ENCODE assay signal across 10 mouse cellular contexts in the genomic region with DNA sequence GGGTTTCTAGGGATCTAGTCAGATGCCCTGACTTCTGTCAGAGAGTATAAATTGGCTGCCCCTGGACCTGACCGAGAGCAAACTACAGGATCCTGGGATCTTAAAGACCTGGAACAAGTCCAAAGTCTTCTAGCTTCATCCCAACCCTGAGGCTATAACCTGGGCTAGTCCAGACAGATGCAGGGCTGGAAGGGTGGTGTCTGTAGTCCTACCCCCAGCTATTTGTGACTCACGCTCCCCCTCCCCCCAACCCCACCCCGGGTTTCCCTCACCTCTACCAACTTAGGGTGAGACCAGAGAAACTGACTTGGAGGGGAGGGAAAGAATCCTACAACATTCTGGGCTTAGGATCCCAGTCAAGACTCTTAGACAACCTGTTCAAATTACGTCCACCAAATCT. TPM values are rescaled to one million over a fixed set of nuclear protein-coding genes. Genes with fewer than 3 reads are reported as not detected.
A peak's percentile ranks its signal among the peaks of the same experiment; 100 is the strongest.
DNase-seq lines count a peak whose midpoint lies in the region; ATAC-seq and TF ChIP-seq lines count a peak whose summit lies in the region.
"Had no signal": no experiment of that assay in that cellular context is flagged by ENCODE, and none has a peak within 500 bp of the region (broad histone marks: within the 10 kb centered on the region; RNA-seq: fewer than 3 reads in every experiment).

No protein-coding gene starts in this region.

- no peak overlapping the region; the same call in 1 of the 2 replicates for H3K9ac ChIP-seq in heart, adult 2 months (ENCODE audit: low read depth, low read length)
- H3K9ac ChIP-seq in embryonic facial prominence, embryonic 13.5 days: peak overlapping the region; percentile 87; the same call in 1 of the 2 replicates
- no peak overlapping the region for H3K9ac ChIP-seq in liver, embryonic 16.5 days (ENCODE audit: low read depth, low read length)

- H3K27ac ChIP-seq in heart, adult 2 months: peak overlapping the region; percentile 90
- peak overlapping the region; percentile 48 for H3K27ac ChIP-seq in embryonic facial prominence, embryonic 13.5 days
- H3K27ac ChIP-seq in liver, embryonic 16.5 days (ENCODE audit: low read length): no peak overlapping the region

- H3K27me3 ChIP-seq in heart, adult 2 months (ENCODE audit: control insufficient read depth, insufficient read depth, low read length): no peaks in the 10 kb centered on the region
- no peaks in the 10 kb centered on the region for H3K27me3 ChIP-seq in megakaryocyte, embryonic 14.5 days (replicated peaks)
- H3K27me3 ChIP-seq in embryonic facial prominence, embryonic 13.5 days: peaks cover 15% of the 10 kb centered on the region
- H3K27me3 ChIP-seq in liver, embryonic 16.5 days (ENCODE audit: control insufficient read depth, insufficient read depth, low read depth, low read length): peaks cover 37% of the 10 kb centered on the region

- H3K79me2 ChIP-seq in heart, adult 2 months (replicated peaks; ENCODE audit: control insufficient read depth, insufficient read depth, low read length): no peaks in the 10 kb centered on the region

- TF ChIP-seq EP300 in heart, adult 2 months (IDR thresholded peaks at IDR 0.05; ENCODE audit: insufficient read depth, low read depth, low read length): no peak

- no peak for ATAC-seq in megakaryocyte, adult 5-6 weeks (ENCODE audit: poor library complexity, severe bottlenecking)
- no peak for ATAC-seq in embryonic facial prominence, embryonic 13.5 days (ENCODE audit: insufficient number of reproducible peaks, insufficient read depth, low FRiP score, low TSS enrichment, low read depth)
- no peak for ATAC-seq in liver, embryonic 16.5 days (ENCODE audit: low read depth)

- DNase-seq in heart, adult 2 months: no peak
- no peak for DNase-seq in heart, adult 8-10 months (ENCODE audit: low spot score)
- DNase-seq in left cerebral cortex, postnatal 14 days (ENCODE audit: low spot score in 2 of 2): no peak
- no peak for DNase-seq in cerebellum, adult 11-12 months
- DNase-seq: gastrocnemius, postnatal 25 days had no signal

- no peak for TF ChIP-seq POLR2A in heart, adult 2 months (IDR thresholded peaks at IDR 0.05; ENCODE audit: insufficient read depth, low read depth, low read length)

- intact Hi-C loops in heart, adult 2 months (cut with DNase I): loop anchor here (10.0 kb wide), 1 partner anchor 1678 kb away; the partner anchor contains the start of genes Cdk4 and March9
- intact Hi-C loops in left cerebral cortex, postnatal 14 days (cut with DNase I): loop anchor here (5.0 kb wide), 1 partner anchor 150 kb away; the partner anchor contains the start of gene Gdf11

- 18% methylated on average over 4 of the region's 4 CpGs for WGBS in heart, adult 2 months
- WGBS in embryonic facial prominence, embryonic 13.5 days: 31% methylated on average over 4 of the region's 4 CpGs
- 26% methylated on average over 4 of the region's 4 CpGs for WGBS in liver, embryonic 16.5 days (ENCODE audit: insufficient replicate concordance)

- peak overlapping the region; percentile 77 for H3K4me3 ChIP-seq in heart, adult 2 months
- peak overlapping the region; percentile 97 for H3K4me3 ChIP-seq in megakaryocyte, embryonic 14.5 days (replicated peaks)
- peak overlapping the region; percentile 75 for H3K4me3 ChIP-seq in embryonic facial prominence, embryonic 13.5 days
- peak overlapping the region; percentile 60 for H3K4me3 ChIP-seq in liver, embryonic 16.5 days (ENCODE audit: low read depth, low read length)

- no peaks in the 10 kb centered on the region; the same call in 1 of the 2 replicates for H3K36me3 ChIP-seq in heart, adult 2 months (ENCODE audit: control insufficient read depth, insufficient read depth, low read length)
- peaks cover 6% of the 10 kb centered on the region for H3K36me3 ChIP-seq in megakaryocyte, embryonic 14.5 days (replicated peaks; ENCODE audit: low read length)
- no peaks in the 10 kb centered on the region for H3K36me3 ChIP-seq in embryonic facial prominence, embryonic 13.5 days
- no peaks in the 10 kb centered on the region for H3K36me3 ChIP-seq in liver, embryonic 16.5 days (ENCODE audit: control insufficient read depth, insufficient read depth)
- H3K36me3 ChIP-seq: G1E had no signal

- H3K9me3 ChIP-seq in megakaryocyte, embryonic 14.5 days: no peaks in the 10 kb centered on the region
- H3K9me3 ChIP-seq in embryonic facial prominence, embryonic 13.5 days: no peaks in the 10 kb centered on the region
- H3K9me3 ChIP-seq in liver, embryonic 16.5 days (replicated peaks; ENCODE audit: control insufficient read depth, low read length): no peaks in the 10 kb centered on the region
- H3K9me3 ChIP-seq: G1E had no signal

- peak overlapping the region; percentile 88 for H3K4me2 ChIP-seq in embryonic facial prominence, embryonic 13.5 days
- 0 out of 2 replicates have a peak overlapping the region, but pooled peaks have one; percentile 66 for H3K4me2 ChIP-seq in liver, embryonic 16.5 days (ENCODE audit: low read depth, low read length)

- no peak for TF ChIP-seq CTCF in heart, adult 2 months (IDR thresholded peaks at IDR 0.05)

- H3K4me1 ChIP-seq in heart, adult 2 months (ENCODE audit: control insufficient read depth, insufficient read depth, low read length): peaks cover 5% of the 10 kb centered on the region
- peaks cover 83% of the 10 kb centered on the region for H3K4me1 ChIP-seq in megakaryocyte, embryonic 14.5 days
- peaks cover 18% of the 10 kb centered on the region for H3K4me1 ChIP-seq in embryonic facial prominence, embryonic 13.5 days
- H3K4me1 ChIP-seq in liver, embryonic 16.5 days (ENCODE audit: control insufficient read depth, low read depth, low read length): peaks cover 14% of the 10 kb centered on the region

RNA-seq across cellular contexts. Expression of gene Dgka, which starts 2.0 kb away (rescaled TPM):
- 10 to 100 TPM; 11.2 to 12.6 TPM for total RNA-seq in heart, adult 2 months (2021)
- 17.5 and 20.3 TPM in 2 replicates for polyA plus RNA-seq in heart, adult 2 months (2012; rRNA removed)
- 10 to 100 TPM; 11.3 to 12.9 (median 12.6) TPM for total RNA-seq in heart, adult 8-10 months (2022)
- polyA plus RNA-seq in megakaryocyte, embryonic 14.5 days (2012; ENCODE audit: insufficient read depth, low replicate concordance): 2.8 and 4.7 TPM in 2 replicates
- total RNA-seq in megakaryocyte, adult 5-6 weeks (2015): 35.0 and 37.6 TPM in 2 replicates
- total RNA-seq in megakaryocyte, adult 5-6 weeks (2017): 31.5 and 32.6 TPM in 2 replicates
- polyA plus RNA-seq in embryonic facial prominence, embryonic 13.5 days (2015; fragmentation: Nextera tagmentation; extraction: Ambion mirVana): 16.3 and 16.8 TPM in 2 replicates
- 2.6 and 3.0 TPM in 2 replicates for polyA plus RNA-seq in liver, embryonic 16.5 days (2015; fragmentation: Nextera tagmentation; extraction: Ambion mirVana)
- 1 to 10 TPM; 4.8 to 6.3 TPM for total RNA-seq in left cerebral cortex, postnatal 14 days (2021)

RNA-seq across cellular contexts. Expression of gene Pym1, which starts 5.1 kb away (rescaled TPM):
- 1 to 10 TPM; 8.6 to 9.4 TPM for total RNA-seq in heart, adult 2 months (2021)
- polyA plus RNA-seq in heart, adult 2 months (2012; rRNA removed): 7.9 and 10.8 TPM in 2 replicates
- 10 to 100 TPM in 1 of 4 experiments, 1 to 10 TPM in 3; 7.9 to 11.1 (median 9.4) TPM for total RNA-seq in heart, adult 8-10 months (2022)
- polyA plus RNA-seq in megakaryocyte, embryonic 14.5 days (2012; ENCODE audit: insufficient read depth, low replicate concordance): 123 and 134 TPM in 2 replicates
- total RNA-seq in megakaryocyte, adult 5-6 weeks (2015): 22.0 and 25.0 TPM in 2 replicates
- 37.1 and 43.4 TPM in 2 replicates for total RNA-seq in megakaryocyte, adult 5-6 weeks (2017)
- polyA plus RNA-seq in embryonic facial prominence, embryonic 13.5 days (2015; fragmentation: Nextera tagmentation; extraction: Ambion mirVana): 43.2 and 47.9 TPM in 2 replicates
- 11.9 and 13.5 TPM in 2 replicates for polyA plus RNA-seq in liver, embryonic 16.5 days (2015; fragmentation: Nextera tagmentation; extraction: Ambion mirVana)
- 10 to 100 TPM; 30.7 to 32.7 TPM for total RNA-seq in left cerebral cortex, postnatal 14 days (2021)

RNA-seq across cellular contexts. Expression of gene Cdk2, which starts 37.8 kb away (rescaled TPM):
- total RNA-seq in heart, adult 2 months (2021): 10 to 100 TPM in 1 of 2 experiments, 1 to 10 TPM in 1; 8.5 to 10.9 TPM
- polyA plus RNA-seq in heart, adult 2 months (2012; rRNA removed): 10.0 and 17.5 TPM in 2 replicates
- total RNA-seq in heart, adult 8-10 months (2022): 1 to 10 TPM; 8.0 to 8.8 (median 8.5) TPM
- polyA plus RNA-seq in megakaryocyte, embryonic 14.5 days (2012; ENCODE audit: insufficient read depth, low replicate concordance): 3.6 and 5.7 TPM in 2 replicates
- total RNA-seq in megakaryocyte, adult 5-6 weeks (2015): 85.3 and 89.5 TPM in 2 replicates
- total RNA-seq in megakaryocyte, adult 5-6 weeks (2017): 63.4 and 70.7 TPM in 2 replicates
- 120 and 127 TPM in 2 replicates for polyA plus RNA-seq in embryonic facial prominence, embryonic 13.5 days (2015; fragmentation: Nextera tagmentation; extraction: Ambion mirVana)
- 50.8 and 53.8 TPM in 2 replicates for polyA plus RNA-seq in liver, embryonic 16.5 days (2015; fragmentation: Nextera tagmentation; extraction: Ambion mirVana)
- total RNA-seq in left cerebral cortex, postnatal 14 days (2021): 1 to 10 TPM; 4.7 to 5.1 TPM

RNA-seq across cellular contexts. Expression of gene Pmel, which starts 38.6 kb away (rescaled TPM):
- total RNA-seq in heart, adult 2 months (2021): under 1 TPM; 0.43 to 0.50 TPM
- polyA plus RNA-seq in heart, adult 2 months (2012; rRNA removed): 0.59 and 0.66 TPM in 2 replicates
- total RNA-seq in heart, adult 8-10 months (2022): under 1 TPM; 0.29 to 0.79 (median 0.44) TPM
- polyA plus RNA-seq in megakaryocyte, embryonic 14.5 days (2012; ENCODE audit: insufficient read depth, low replicate concordance): 0.20 TPM in 1 of 2 replicates, not detected in the other
- 0.16 and 0.57 TPM in 2 replicates for total RNA-seq in megakaryocyte, adult 5-6 weeks (2015)
- total RNA-seq in megakaryocyte, adult 5-6 weeks (2017): 0.07 and 0.73 TPM in 2 replicates
- 8.2 and 8.3 TPM in 2 replicates for polyA plus RNA-seq in embryonic facial prominence, embryonic 13.5 days (2015; fragmentation: Nextera tagmentation; extraction: Ambion mirVana)
- 0.43 and 0.59 TPM in 2 replicates for polyA plus RNA-seq in liver, embryonic 16.5 days (2015; fragmentation: Nextera tagmentation; extraction: Ambion mirVana)
- 1 to 10 TPM in 1 of 2 experiments, under 1 TPM in 1; 0.97 to 1.2 TPM for total RNA-seq in left cerebral cortex, postnatal 14 days (2021)

RNA-seq across cellular contexts. Expression of gene Rab5b, which starts 46.6 kb away (rescaled TPM):
- 10 to 100 TPM; 72.8 to 80.0 TPM for total RNA-seq in heart, adult 2 months (2021)
- 68.9 and 111 TPM in 2 replicates for polyA plus RNA-seq in heart, adult 2 months (2012; rRNA removed)
- total RNA-seq in heart, adult 8-10 months (2022): 10 to 100 TPM; 84.0 to 87.9 (median 85.0) TPM
- 3.1 and 11.0 TPM in 2 replicates for polyA plus RNA-seq in megakaryocyte, embryonic 14.5 days (2012; ENCODE audit: insufficient read depth, low replicate concordance)
- total RNA-seq in megakaryocyte, adult 5-6 weeks (2015): 62.8 and 64.7 TPM in 2 replicates
- total RNA-seq in megakaryocyte, adult 5-6 weeks (2017): 77.1 and 84.0 TPM in 2 replicates
- polyA plus RNA-seq in embryonic facial prominence, embryonic 13.5 days (2015; fragmentation: Nextera tagmentation; extraction: Ambion mirVana): 82.6 and 84.1 TPM in 2 replicates
- 36.6 and 38.6 TPM in 2 replicates for polyA plus RNA-seq in liver, embryonic 16.5 days (2015; fragmentation: Nextera tagmentation; extraction: Ambion mirVana)
- 100 to 1,000 TPM; 117 to 123 TPM for total RNA-seq in left cerebral cortex, postnatal 14 days (2021)

Comparison
In these comparisons a context has a peak if more than half of its experiments do, and no peak if none do; other contexts are left out.
1. RNA of gene Cdk2, which starts 37.8 kb away (total RNA-seq): 63.4 to 89.5 TPM in megakaryocyte, adult 5-6 weeks; 8.5 to 10.9 TPM in heart, adult 2 months, 8.0 to 8.8 TPM in heart, adult 8-10 months and 4.7 to 5.1 TPM in left cerebral cortex, postnatal 14 days; every median in the first group is over 4 times any median in the second.
2. Peak in every context shown above with its lines, with median percentiles within 50 percentile points of each other: H3K4me3 ChIP-seq.